Mouse (Mus musculus): ENCODE measurements around the gene Gm21028. TPM values are rescaled to one million over a fixed set of nuclear protein-coding genes. Genes with fewer than 3 reads are reported as not detected.

The Gm21028 gene
- not detected for polyA plus RNA-seq (2017; shearing (Covaris generic))

DNA sequence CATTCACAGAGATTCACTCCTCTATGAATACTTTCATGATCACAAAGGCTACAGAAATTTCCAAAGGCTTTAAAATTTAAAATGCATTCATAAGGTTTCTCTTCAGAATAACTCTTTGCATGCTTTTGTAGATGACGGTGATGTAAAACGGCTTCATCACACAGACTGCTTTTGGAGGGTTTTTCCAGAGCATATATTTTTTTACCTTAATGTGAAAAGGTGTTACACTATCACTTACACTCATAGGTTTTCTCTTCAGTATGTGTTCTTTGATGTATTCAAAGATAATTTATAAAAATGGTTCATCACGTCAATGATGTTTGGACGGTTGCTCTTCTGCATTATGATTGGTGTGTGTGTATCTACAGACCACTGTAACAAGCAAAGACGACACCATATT, at the start of gene Gm21028:
Gene Gm21028 (minus strand): TSS at position 101 of the 400 bp plus-strand sequence.

DNA sequence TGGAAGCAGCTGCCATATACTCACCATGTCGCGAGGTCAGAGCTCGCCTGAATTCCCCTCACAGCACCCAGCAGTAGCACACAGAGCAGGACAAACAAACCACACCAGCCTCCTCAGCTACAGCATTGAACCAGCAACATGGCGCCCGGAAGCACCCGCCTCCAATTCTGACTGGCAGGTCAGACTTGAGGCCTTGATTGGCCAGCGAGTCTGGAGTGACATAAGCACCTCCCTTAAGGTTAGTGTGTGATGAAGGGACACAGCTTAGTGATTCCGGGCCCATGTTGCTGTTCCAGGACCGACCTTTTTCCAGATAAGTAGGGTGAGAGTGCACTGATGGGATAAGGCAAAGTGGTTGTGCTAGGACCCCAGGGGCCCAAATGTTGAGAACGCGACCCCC, 14.0 kb upstream of the Gm21028 start, which contains the start of gene Zfp977:
Gene Zfp977 (minus strand): TSS at position 135 of the 400 bp plus-strand sequence.

Other genes starting within 250 kb of the Gm21028 start
- gene 4933421I07Rik, start 130.5 kb downstream of the Gm21028 start, polyA plus RNA-seq (2017; shearing (Covaris generic)): not detected
- gene Zfp141, start 72.8 kb downstream of the Gm21028 start, polyA plus RNA-seq (2017; shearing (Covaris generic)): 10 to 100 TPM; 22.8 to 24.2 TPM
- not detected for gene Zfp977, start 14.0 kb upstream of the Gm21028 start, polyA plus RNA-seq (2017; shearing (Covaris generic))
- under 1 TPM in 1 of 2 experiments, not detected in 1; 0.39 TPM for gene Zfp976, start 64.0 kb upstream of the Gm21028 start, polyA plus RNA-seq (2017; shearing (Covaris generic))
- 1 to 10 TPM; 2.0 to 2.6 TPM for gene Zfp975, start 114.2 kb upstream of the Gm21028 start, polyA plus RNA-seq (2017; shearing (Covaris generic))
- under 1 TPM in 1 of 2 experiments, not detected in 1; 0.16 TPM for gene Gm17067, start 148.4 kb upstream of the Gm21028 start, polyA plus RNA-seq (2017; shearing (Covaris generic))
- gene Vmn2r62, start 214.9 kb upstream of the Gm21028 start, polyA plus RNA-seq (2017; shearing (Covaris generic)): under 1 TPM in 1 of 2 experiments, not detected in 1; 0.06 TPM